Mouse (Mus musculus) C2C12 (cell line): ENCODE results near the gene Heatr5b. TPM values are rescaled to one million over a fixed set of nuclear protein-coding genes. Genes with fewer than 3 reads are reported as not detected.

Experiments
- H3K27me3 ChIP-seq: one replicate; pipeline ENCODE4 v1.6.1; 2011; ENCODE audit not compliant: control insufficient read depth, insufficient read depth, insufficient read length
- H3K36me3 ChIP-seq: one replicate; pipeline ENCODE4 v1.6.1; 2011; ENCODE audit not compliant: control insufficient read depth, insufficient read depth
- H3K4me3 ChIP-seq: one replicate; pipeline ENCODE4 v1.5.1; 2011; ENCODE audit warnings: mild to moderate bottlenecking, control low read depth; ENCODE audit not compliant: poor library complexity, insufficient read depth, severe bottlenecking
- H3K79me2 ChIP-seq: one replicate; pipeline ENCODE4 v1.6.1; 2011; ENCODE audit not compliant: control insufficient read depth, insufficient read depth
- H3K79me3 ChIP-seq: one replicate; pipeline ENCODE4 v1.6.1; 2011; ENCODE audit warnings: low read depth, control low read depth
- H3ac ChIP-seq: one replicate; pipeline ENCODE3; 2011; ENCODE audit warnings: low read depth; ENCODE audit not compliant: control insufficient read depth, insufficient read length
- CEBPB ChIP-seq: IDR thresholded peaks from one replicate; pipeline ENCODE4 v1.6.1; 2011; ENCODE audit warnings: low read depth, mild to moderate bottlenecking, control low read depth, moderate library complexity
- CTCF ChIP-seq: IDR thresholded peaks from one replicate; pipeline ENCODE4 v1.5.1; 2011; ENCODE audit not compliant: control insufficient read depth, insufficient read depth, insufficient read length
- FOSL1 ChIP-seq: IDR thresholded peaks from one replicate; pipeline ENCODE4 v1.8.0; 2011; ENCODE audit warnings: mild to moderate bottlenecking, low read length; ENCODE audit not compliant: poor library complexity, insufficient read depth, severe bottlenecking
- MAX ChIP-seq: IDR thresholded peaks from one replicate; pipeline ENCODE4 v1.6.1; 2011; ENCODE audit warnings: mild to moderate bottlenecking, control low read depth
- MYOD1 ChIP-seq: IDR thresholded peaks from one replicate; pipeline ENCODE4 v1.6.1; 2011; ENCODE audit warnings: low read depth; ENCODE audit not compliant: control insufficient read depth, insufficient read length
- MYOG ChIP-seq: IDR thresholded peaks from one replicate; pipeline ENCODE4 v1.6.1; 2011; ENCODE audit not compliant: control insufficient read depth, insufficient read length; ENCODE audit errors: extremely low read depth
- USF1 ChIP-seq: IDR thresholded peaks from one replicate; pipeline ENCODE4 v1.6.1; 2011; ENCODE audit warnings: low read depth, mild to moderate bottlenecking, control low read depth, moderate library complexity
- polyA plus RNA-seq: library from polyadenylated mRNA; unstranded; fragments of >200 nt; fragmentation: generic; extraction: Trizol; gene quantifications from one replicate; pipeline ENCODE4 v1.2.1, GENCODE M21; 2012; ENCODE audit warnings: missing spikeins

Gene Heatr5b
- polyA plus RNA-seq, 1 experiment, result 11.7 TPM

DNA sequence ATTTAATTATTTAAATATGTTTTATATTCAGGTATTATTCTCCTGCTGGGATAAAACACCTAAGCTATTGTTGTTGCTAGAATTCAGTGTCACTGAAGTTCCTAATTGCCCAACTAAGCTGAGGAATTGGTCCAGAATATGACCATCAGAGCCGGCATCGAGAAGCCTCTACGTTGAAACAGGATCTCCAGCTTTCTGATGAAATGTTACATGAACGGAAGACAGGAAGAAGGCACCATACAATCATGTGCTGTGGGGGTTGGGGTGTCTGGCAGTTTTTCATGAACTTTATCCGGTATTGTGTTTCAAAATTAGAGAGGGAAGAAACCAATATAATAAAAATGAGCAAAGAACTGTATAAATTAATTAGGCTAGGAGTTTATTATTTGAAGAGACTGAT, 71.9 kb downstream of the Heatr5b start:
- peaks cover 7% of the 10 kb centered on the region for H3K36me3 ChIP-seq
- TF ChIP-seq MYOG (no peak), MYOD1 (no peak), FOSL1 (no peak), CEBPB (no peak), USF1 (no peak), MAX (no peak), CTCF (no peak)
- H3K79me2 ChIP-seq, result no peaks in the 10 kb centered on the region

DNA sequence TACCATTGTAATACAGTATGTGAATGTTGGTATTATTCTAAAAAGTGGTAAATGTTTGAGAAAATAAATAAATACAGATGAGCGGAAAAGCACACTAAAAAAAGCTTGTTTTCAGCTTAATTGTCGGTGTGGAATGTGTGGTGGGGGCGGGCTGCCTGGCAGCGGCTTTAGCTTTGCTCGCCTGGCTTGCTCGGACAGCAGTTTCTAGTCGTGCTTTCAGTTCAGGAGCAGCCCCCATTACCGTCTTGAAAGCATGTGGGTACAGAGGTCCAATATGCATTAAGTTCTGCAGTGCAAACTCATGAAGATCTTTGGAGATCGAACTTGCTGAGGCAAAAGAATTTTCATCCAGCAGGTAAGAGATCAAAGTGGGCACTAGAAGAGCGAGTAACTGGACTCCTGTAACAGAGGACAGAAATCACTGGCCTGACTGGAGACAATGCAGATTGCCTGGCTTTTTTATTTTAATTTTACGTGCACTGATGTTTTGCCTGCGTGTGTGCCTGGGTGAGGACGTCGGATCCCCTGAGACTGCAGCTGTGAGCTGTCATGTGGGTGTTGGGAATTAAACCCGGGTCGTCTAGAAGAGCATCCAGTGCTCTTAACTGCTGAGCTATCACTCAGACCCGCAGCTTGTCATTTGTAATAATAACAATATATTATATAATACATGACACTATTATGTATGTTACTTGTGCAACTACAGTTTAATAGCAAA, 82.1 kb downstream of the Heatr5b start:
- TF ChIP-seq MYOD1, result no peak
- no peak for TF ChIP-seq FOSL1
- TF ChIP-seq MAX, result no peak
- no peak for TF ChIP-seq CTCF
- TF ChIP-seq CEBPB, result no peak
- TF ChIP-seq USF1, result no peak
- TF ChIP-seq MYOG, result no peak
- H3K79me3 ChIP-seq, result no peaks in the 10 kb centered on the region
- H3K4me3 ChIP-seq, result no peak overlapping the region
- H3K79me2 ChIP-seq, result no peaks in the 10 kb centered on the region
- no peaks in the 10 kb centered on the region for H3K27me3 ChIP-seq
- peaks cover 27% of the 10 kb centered on the region for H3K36me3 ChIP-seq
- H3ac ChIP-seq, result no peak overlapping the region

More for the DNA sequence above, 71.9 kb downstream of the Heatr5b start:
- Histone ChIP-seq H3K27me3 (no peaks in the 10 kb centered on the region), H3K79me3 (no peaks in the 10 kb centered on the region), H3K4me3 (no peak overlapping the region), H3ac (no peak overlapping the region)

DNA sequence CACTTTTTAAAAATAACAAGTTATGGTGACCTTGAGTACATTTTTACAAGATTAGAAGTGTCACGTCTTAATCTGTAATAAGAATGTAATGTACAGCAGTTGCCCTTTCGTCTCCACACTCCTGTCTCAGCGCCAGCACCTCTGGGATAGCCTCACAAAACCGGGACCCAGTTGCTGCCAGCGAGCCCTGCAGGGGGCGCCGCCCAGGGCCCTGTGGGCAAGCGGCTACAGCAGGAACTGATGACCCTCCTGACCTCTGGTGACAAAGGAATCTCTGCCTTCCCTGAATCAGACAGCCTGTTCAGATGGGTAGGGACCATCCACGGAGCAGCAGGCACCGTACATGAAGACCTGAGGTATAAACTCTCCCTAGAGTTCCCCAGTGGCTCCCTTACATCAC, 83.1 kb downstream of the Heatr5b start:
- H3K27me3 ChIP-seq, result no peaks in the 10 kb centered on the region
- H3K79me2 ChIP-seq, result no peaks in the 10 kb centered on the region
- peaks cover 23% of the 10 kb centered on the region for H3K36me3 ChIP-seq
- H3K4me3 ChIP-seq, result no peak overlapping the region
- H3ac ChIP-seq, result no peak overlapping the region
- TF ChIP-seq CTCF (no peak), MAX (no peak), FOSL1 (no peak)
- H3K79me3 ChIP-seq, result no peaks in the 10 kb centered on the region

DNA sequence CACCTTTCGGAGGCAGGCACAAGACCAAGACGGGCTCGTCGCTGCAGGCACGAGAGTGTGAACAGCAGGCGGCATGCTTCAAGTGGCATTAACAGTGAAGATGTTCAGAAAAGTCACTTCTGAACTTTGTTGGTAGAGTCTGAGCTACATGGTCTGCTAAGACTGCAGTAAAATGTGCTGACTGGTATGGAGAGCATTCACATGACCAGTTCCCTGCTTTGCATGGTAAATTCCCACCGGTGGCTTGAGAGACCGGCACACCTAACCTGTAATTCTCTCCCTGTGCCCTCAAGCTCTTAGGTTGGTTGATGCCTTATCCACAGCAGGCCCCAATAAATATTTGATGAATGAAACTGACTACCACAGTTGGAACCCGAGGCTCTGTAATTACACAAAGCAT, 86.7 kb downstream of the Heatr5b start:
- H3K27me3 ChIP-seq, result no peaks in the 10 kb centered on the region
- H3K79me3 ChIP-seq, result no peaks in the 10 kb centered on the region
- no peak overlapping the region for H3K4me3 ChIP-seq
- peaks cover 3% of the 10 kb centered on the region for H3K36me3 ChIP-seq
- no peaks in the 10 kb centered on the region for H3K79me2 ChIP-seq
- H3ac ChIP-seq, result no peak overlapping the region
- TF ChIP-seq USF1, result no peak
- TF ChIP-seq CEBPB, result no peak
- TF ChIP-seq CTCF, result no peak
- no peak for TF ChIP-seq MYOG
- TF ChIP-seq MAX, result no peak
- TF ChIP-seq FOSL1, result no peak
- TF ChIP-seq MYOD1, result no peak

DNA sequence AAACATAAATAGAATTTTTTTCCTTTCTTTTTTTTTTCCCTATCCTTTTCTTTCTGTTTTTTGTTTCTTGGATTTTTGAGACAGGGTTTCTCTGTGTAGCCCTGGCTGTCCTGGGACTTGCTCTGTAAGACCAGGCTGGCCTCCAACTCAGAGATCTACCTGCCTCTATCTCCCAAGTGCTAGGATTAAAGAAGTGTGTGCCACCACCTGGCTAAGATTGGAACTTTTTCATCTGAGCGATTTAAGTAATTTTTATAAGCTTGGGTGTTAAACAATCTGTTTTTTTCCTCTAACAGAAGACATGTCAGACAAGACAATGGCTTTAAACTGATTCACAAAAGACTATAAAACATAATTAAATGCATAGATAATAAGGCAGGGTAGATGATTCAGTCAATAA, 96.7 kb downstream of the Heatr5b start:
- peaks cover 17% of the 10 kb centered on the region for H3K79me3 ChIP-seq
- no peaks in the 10 kb centered on the region for H3K27me3 ChIP-seq
- no peak overlapping the region for H3K4me3 ChIP-seq
- no peaks in the 10 kb centered on the region for H3K36me3 ChIP-seq
- H3ac ChIP-seq, result no peak overlapping the region
- TF ChIP-seq MAX (no peak), USF1 (no peak), FOSL1 (no peak), CEBPB (no peak), MYOD1 (no peak), MYOG (no peak), CTCF (no peak)
- H3K79me2 ChIP-seq, result peaks cover 26% of the 10 kb centered on the region

DNA sequence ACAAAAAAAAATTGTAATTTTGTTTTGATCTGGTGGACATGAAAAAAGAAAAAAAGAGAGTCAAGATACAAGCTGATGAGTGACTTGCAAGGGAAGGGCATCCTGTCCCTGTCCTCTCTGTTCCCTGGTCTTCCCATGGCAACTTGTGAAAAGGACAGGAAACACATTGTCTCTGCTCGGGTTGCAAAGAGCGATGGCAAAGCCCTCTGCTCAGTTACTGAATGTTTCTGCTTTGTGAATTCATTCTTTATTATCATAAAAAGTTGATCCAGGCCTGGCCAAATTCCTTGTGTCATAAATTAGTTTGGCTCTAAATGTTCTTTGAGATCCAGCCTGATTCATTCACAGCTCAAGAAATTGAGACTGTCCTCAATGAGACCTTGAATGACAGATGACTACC, 97.4 kb downstream of the Heatr5b start:
- H3K4me3 ChIP-seq, result no peak overlapping the region

More for the DNA sequence above, 97.4 kb downstream of the Heatr5b start:
- Histone ChIP-seq H3K79me2 (peaks cover 32% of the 10 kb centered on the region), H3K79me3 (peaks cover 19% of the 10 kb centered on the region), H3K36me3 (no peaks in the 10 kb centered on the region), H3ac (no peak overlapping the region), H3K27me3 (no peaks in the 10 kb centered on the region)
- TF ChIP-seq MYOD1 (no peak), CTCF (no peak), MAX (no peak), USF1 (no peak), FOSL1 (no peak), CEBPB (no peak), MYOG (no peak)
